Mouse (Mus musculus) erythroblast, embryonic 14.5 days (primary cell): ENCODE results near the gene Kpna7.

Source experiments
- GATA1 ChIP-seq: IDR thresholded peaks from 2 replicates; pipeline ENCODE4 v1.6.1; 2012; ENCODE audit warnings: low read length, inconsistent platforms, mixed read lengths
- TAL1 ChIP-seq: IDR thresholded peaks from 3 replicates; pipeline ENCODE4 v1.6.1; 2012; ENCODE audit warnings: low read length, inconsistent platforms, mixed read lengths

GRCm38 (mm10) chr5:145008878-145009659, 74.8 kb downstream of the Kpna7 start:
- TF ChIP-seq TAL1 (no peak), GATA1 (no peak)
